Mouse (Mus musculus) limb, embryonic 10.5 days (tissue): Measurements from ENCODE around the gene Eya4. TPM values are rescaled to one million over a fixed set of nuclear protein-coding genes. Genes with fewer than 3 reads are reported as not detected.

ENCODE experiments used
- DNase-seq: peaks from one replicate; pipeline ENCODE4 v3.0.0-alpha.2; 2017; ENCODE audit warnings: low spot score
- H3K27ac ChIP-seq: fragments of 300-500 bp; sonication (generic); 2 replicates; pipeline ENCODE4 v1.5.1; 2016; ENCODE audit warnings: mild to moderate bottlenecking
- H3K27me3 ChIP-seq: fragments of 300-500 bp; sonication (generic); 2 replicates; pipeline ENCODE4 v1.6.1; 2016; ENCODE audit warnings: low read depth, mild to moderate bottlenecking; ENCODE audit not compliant: poor library complexity, severe bottlenecking
- H3K36me3 ChIP-seq: fragments of 300-500 bp; sonication (generic); 2 replicates; pipeline ENCODE4 v1.6.1; 2016; ENCODE audit warnings: mild to moderate bottlenecking, moderate library complexity
- H3K4me1 ChIP-seq: fragments of 300-500 bp; sonication (generic); 2 replicates; pipeline ENCODE4 v1.6.1; 2016
- H3K4me3 ChIP-seq: fragments of 300-500 bp; sonication (generic); 2 replicates; pipeline ENCODE4 v1.5.1; 2016; ENCODE audit warnings: mild to moderate bottlenecking, moderate library complexity
- H3K9me3 ChIP-seq: fragments of 300-500 bp; sonication (generic); replicated peaks from 2 replicates; pipeline ENCODE4 v1.6.1; 2016; ENCODE audit warnings: mild to moderate bottlenecking
- WGBS: fragments of 180-500 bp; shearing (Covaris S2); methylation state at CpG from one replicate; pipeline ENCODE4 v1.1.7; 2016; 5-methylcytosine and 5-hydroxymethylcytosine counted together
- polyA plus RNA-seq: library from polyadenylated mRNA; unstranded; fragments of >200 nt; fragmentation: Nextera tagmentation; extraction: Ambion mirVana; gene quantifications from 2 replicates; pipeline ENCODE4 v1.2.1, GENCODE M21; 2016

Eya4 gene
- 5.0 and 8.5 TPM in 2 replicates for polyA plus RNA-seq

- Histone ChIP-seq H3K36me3 (no peaks in the 10 kb centered on the region), H3K27ac (peak within 1 kb of the TSS; percentile 95), H3K27me3 (peaks cover 24% of the 10 kb centered on the region), H3K9me3 (no peaks in the 10 kb centered on the region), H3K4me3 (peak within 1 kb of the TSS; percentile 80), H3K4me1 (peaks cover 31% of the 10 kb centered on the region)
- under 1% methylated on average over 73 of the region's 79 CpGs for WGBS
- peak; percentile 72 for DNase-seq
Measured at GRCm38 (mm10) chr10:23350011-23350911, at the start of gene Eya4. Eya4 (minus strand) TSS chr10:23350786.

GRCm38 (mm10) chr10:23395399-23395798, 44.8 kb upstream of the Eya4 start:
- WGBS = 70% methylated on average over 3 of the region's 3 CpGs
- no peak for DNase-seq
- peaks cover 40% of the 10 kb centered on the region for H3K4me1 ChIP-seq
- no peaks in the 10 kb centered on the region for H3K36me3 ChIP-seq
- no peak overlapping the region for H3K4me3 ChIP-seq
- no peaks in the 10 kb centered on the region for H3K9me3 ChIP-seq
- H3K27ac ChIP-seq = no peak overlapping the region
- H3K27me3 ChIP-seq = no peaks in the 10 kb centered on the region

GRCm38 (mm10) chr10:23394556-23395245, 44.1 kb upstream of the Eya4 start:
- no peak overlapping the region for H3K4me3 ChIP-seq
- H3K27me3 ChIP-seq = no peaks in the 10 kb centered on the region
- peak overlapping the region; percentile 81 for H3K27ac ChIP-seq
- WGBS = 82% methylated on average over 11 of the region's 11 CpGs
- H3K4me1 ChIP-seq = peaks cover 40% of the 10 kb centered on the region
- H3K9me3 ChIP-seq = no peaks in the 10 kb centered on the region
- no peaks in the 10 kb centered on the region for H3K36me3 ChIP-seq
- no peak for DNase-seq

- Histone ChIP-seq H3K36me3 (no peaks in the 10 kb centered on the region), H3K9me3 (no peaks in the 10 kb centered on the region), H3K27me3 (no peaks in the 10 kb centered on the region), H3K4me3 (no peak overlapping the region), H3K27ac (peak overlapping the region; percentile 81), H3K4me1 (peaks cover 40% of the 10 kb centered on the region)
- peak; percentile 45 for DNase-seq
- WGBS = 23% methylated on average over 6 of the region's 6 CpGs
Measured at GRCm38 (mm10) chr10:23394152-23394551, 43.6 kb upstream of the Eya4 start.

GRCm38 (mm10) chr10:23363866-23364265, 13.3 kb upstream of the Eya4 start:
- Histone ChIP-seq H3K27ac (no peak overlapping the region), H3K36me3 (no peaks in the 10 kb centered on the region), H3K9me3 (no peaks in the 10 kb centered on the region), H3K4me3 (no peak overlapping the region), H3K27me3 (no peaks in the 10 kb centered on the region), H3K4me1 (no peaks in the 10 kb centered on the region)
- 90% methylated on average over 6 of the region's 6 CpGs for WGBS
- DNase-seq = no peak

GRCm38 (mm10) chr10:23349392-23350010, 1.1 kb downstream of the Eya4 start:
- DNase-seq = peak; percentile 80
- peak overlapping the region; percentile 80 for H3K4me3 ChIP-seq
- peaks cover 24% of the 10 kb centered on the region for H3K27me3 ChIP-seq
- peak overlapping the region; percentile 95 for H3K27ac ChIP-seq
- H3K36me3 ChIP-seq = no peaks in the 10 kb centered on the region
- peaks cover 31% of the 10 kb centered on the region for H3K4me1 ChIP-seq
- no peaks in the 10 kb centered on the region for H3K9me3 ChIP-seq
- WGBS = under 1% methylated on average over 31 of the region's 33 CpGs

GRCm38 (mm10) chr10:23348893-23349391, 1.6 kb downstream of the Eya4 start:
- H3K27ac ChIP-seq = peak overlapping the region; percentile 95
- H3K27me3 ChIP-seq = peaks cover 24% of the 10 kb centered on the region
- under 1% methylated on average over 22 of the region's 22 CpGs for WGBS
- no peaks in the 10 kb centered on the region for H3K9me3 ChIP-seq
- peak; percentile 66 for DNase-seq
- H3K4me1 ChIP-seq = peaks cover 31% of the 10 kb centered on the region
- peak overlapping the region; percentile 80 for H3K4me3 ChIP-seq
- no peaks in the 10 kb centered on the region for H3K36me3 ChIP-seq

- peak; percentile 47 for DNase-seq
- H3K4me1 ChIP-seq = peaks cover 31% of the 10 kb centered on the region
- H3K36me3 ChIP-seq = no peaks in the 10 kb centered on the region
- under 1% methylated on average over 34 of the region's 34 CpGs for WGBS
- H3K4me3 ChIP-seq = peak overlapping the region; percentile 80
- peaks cover 24% of the 10 kb centered on the region for H3K27me3 ChIP-seq
- no peaks in the 10 kb centered on the region for H3K9me3 ChIP-seq
- peak overlapping the region; percentile 95 for H3K27ac ChIP-seq
Measured at GRCm38 (mm10) chr10:23348101-23348892, 2.3 kb downstream of the Eya4 start.

- no peak for DNase-seq
- no peaks in the 10 kb centered on the region for H3K27me3 ChIP-seq
- no peak overlapping the region for H3K27ac ChIP-seq
- H3K36me3 ChIP-seq = no peaks in the 10 kb centered on the region
- WGBS = 83% methylated on average over 1 of the region's 1 CpGs
- no peaks in the 10 kb centered on the region for H3K9me3 ChIP-seq
- H3K4me1 ChIP-seq = no peaks in the 10 kb centered on the region
- H3K4me3 ChIP-seq = no peak overlapping the region
Measured at GRCm38 (mm10) chr10:23337250-23337649, 13.3 kb downstream of the Eya4 start.

- peaks cover 3% of the 10 kb centered on the region; the same call in 1 of the 2 replicates for H3K4me1 ChIP-seq
- no peaks in the 10 kb centered on the region for H3K36me3 ChIP-seq
- H3K9me3 ChIP-seq = no peaks in the 10 kb centered on the region
- no peak for DNase-seq
- WGBS = 83% methylated on average over 5 of the region's 5 CpGs
- no peak overlapping the region for H3K4me3 ChIP-seq
- no peak overlapping the region for H3K27ac ChIP-seq
- no peaks in the 10 kb centered on the region for H3K27me3 ChIP-seq
Measured at GRCm38 (mm10) chr10:23332768-23333167, 17.8 kb downstream of the Eya4 start.

- peaks cover 3% of the 10 kb centered on the region; the same call in 1 of the 2 replicates for H3K4me1 ChIP-seq
- DNase-seq = no peak
- H3K36me3 ChIP-seq = 0 out of 2 replicates have a peak, but pooled peaks cover 3% of the 10 kb centered on the region
- H3K27ac ChIP-seq = no peak overlapping the region
- 89% methylated on average over 6 of the region's 6 CpGs for WGBS
- no peaks in the 10 kb centered on the region for H3K27me3 ChIP-seq
- no peak overlapping the region for H3K4me3 ChIP-seq
- no peaks in the 10 kb centered on the region for H3K9me3 ChIP-seq
Measured at GRCm38 (mm10) chr10:23327651-23328050, 22.9 kb downstream of the Eya4 start.

GRCm38 (mm10) chr10:23322275-23322674, 28.3 kb downstream of the Eya4 start:
- H3K4me3 ChIP-seq = no peak overlapping the region
- 95% methylated on average over 4 of the region's 4 CpGs for WGBS
- no peaks in the 10 kb centered on the region for H3K9me3 ChIP-seq
- no peak overlapping the region for H3K27ac ChIP-seq
- no peaks in the 10 kb centered on the region for H3K4me1 ChIP-seq
- no peak for DNase-seq
- no peaks in the 10 kb centered on the region for H3K27me3 ChIP-seq
- H3K36me3 ChIP-seq = 0 out of 2 replicates have a peak, but pooled peaks cover 3% of the 10 kb centered on the region
